Mouse (Mus musculus): Measurements from ENCODE around the gene Tbp.

Gene Tbp

DNA sequence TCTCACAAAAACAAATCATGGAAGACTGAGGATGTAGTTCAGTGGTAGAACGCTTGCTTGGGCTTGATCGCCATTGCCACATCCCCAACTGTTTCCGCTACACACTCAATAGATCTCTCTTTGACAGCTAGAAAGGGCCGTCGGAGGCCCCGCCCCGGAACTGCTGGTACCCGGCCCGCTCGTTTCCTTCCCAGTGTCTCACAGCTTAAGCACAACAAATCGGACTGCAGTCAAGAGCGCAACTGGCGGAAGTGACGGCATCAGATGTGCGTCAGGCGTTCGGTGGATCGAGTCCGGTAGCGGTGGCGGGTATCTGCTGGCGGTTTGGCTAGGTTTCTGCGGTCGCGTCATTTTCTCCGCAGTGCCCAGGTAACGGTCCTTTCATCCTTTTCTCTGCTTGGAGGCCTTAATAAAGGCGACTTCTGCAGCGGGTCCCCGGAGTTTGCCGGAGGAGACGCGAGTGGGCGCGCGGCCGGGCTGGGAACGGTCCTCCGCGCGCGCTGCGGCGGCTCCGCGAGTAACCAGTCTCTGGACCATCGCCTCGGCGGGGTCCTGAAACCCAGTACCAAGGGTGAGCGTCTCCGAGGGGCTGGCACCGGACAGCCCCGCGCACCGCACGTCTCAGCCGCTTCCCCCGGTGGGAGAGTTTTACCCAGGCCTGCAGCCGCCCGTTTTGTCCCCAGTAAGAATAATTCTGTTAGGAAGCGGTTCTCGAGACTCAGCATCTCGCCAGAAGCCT lies at the start of gene Tbp, which contains the start of gene Psmb1:
Gene Tbp, plus strand, starts transcription at position 233 of the 739 bp plus-strand sequence.
Gene Psmb1, minus strand, starts transcription at position 96 of the 739 bp plus-strand sequence.
- DNase-seq (ENCODE audit: low spot score in 2 of 2) = peak; percentile 99

DNA sequence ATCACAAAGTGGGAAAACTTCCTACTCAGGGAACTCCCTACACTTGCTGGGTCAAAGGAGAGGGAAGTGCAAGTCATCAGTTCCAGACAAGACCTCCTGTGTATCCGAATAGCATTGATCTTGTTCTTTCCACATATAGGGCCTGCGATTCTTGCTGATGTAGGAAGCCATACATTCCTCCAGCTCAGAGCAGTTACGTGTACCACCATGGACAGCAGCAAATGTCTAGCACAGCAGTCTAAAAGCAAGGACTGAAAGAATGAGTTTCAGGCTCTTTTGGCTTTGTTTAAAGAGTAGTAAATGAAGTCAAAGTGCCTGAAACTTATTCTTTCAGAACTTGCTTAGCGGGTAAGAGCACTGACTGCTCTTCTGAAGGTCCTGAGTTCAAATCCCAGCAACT lies 44.5 kb upstream of the Tbp start:
- no peak for DNase-seq (ENCODE audit: low spot score in 2 of 2)

DNA sequence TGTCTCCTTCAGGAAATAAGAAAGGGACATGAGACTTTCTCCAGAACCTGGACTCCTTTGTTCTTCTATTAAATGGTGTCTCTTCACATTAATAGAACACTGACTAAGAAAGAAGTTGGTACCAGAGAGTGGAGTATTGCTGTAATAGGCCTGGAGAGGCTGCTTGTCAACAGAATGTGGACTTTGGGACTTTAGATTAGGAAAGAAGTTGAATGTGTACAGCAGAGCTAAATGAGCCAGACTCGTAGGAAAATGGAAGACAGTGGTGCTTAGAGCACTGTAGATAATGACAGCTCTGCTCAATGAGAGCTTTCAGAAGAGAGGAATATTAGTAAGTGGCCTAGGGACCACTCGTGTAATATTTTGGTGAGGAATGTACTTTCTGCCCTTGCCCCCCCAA lies 43.1 kb upstream of the Tbp start:
- no peak for DNase-seq (ENCODE audit: low spot score in 2 of 2)

DNA sequence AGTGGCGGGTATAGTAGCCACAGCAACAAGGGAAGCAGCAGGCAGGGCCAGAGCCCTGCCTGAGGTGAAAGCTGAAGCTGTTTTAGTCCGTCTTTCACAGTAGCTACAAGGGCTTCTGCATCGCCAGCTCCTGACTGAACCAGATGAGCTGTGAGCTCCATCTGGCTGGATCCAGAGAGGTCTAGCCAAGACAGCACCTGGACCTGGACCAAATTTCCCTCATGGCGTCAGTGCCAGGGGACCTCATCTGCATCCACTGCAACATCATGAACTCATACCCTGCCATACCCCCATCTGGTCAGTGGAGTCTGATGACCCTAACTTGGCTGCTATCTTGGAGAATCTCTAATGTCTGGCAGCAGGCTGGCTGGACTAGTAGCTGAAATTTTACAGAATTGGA lies 39.9 kb upstream of the Tbp start:
- DNase-seq (ENCODE audit: low spot score in 2 of 2) = no peak

DNA sequence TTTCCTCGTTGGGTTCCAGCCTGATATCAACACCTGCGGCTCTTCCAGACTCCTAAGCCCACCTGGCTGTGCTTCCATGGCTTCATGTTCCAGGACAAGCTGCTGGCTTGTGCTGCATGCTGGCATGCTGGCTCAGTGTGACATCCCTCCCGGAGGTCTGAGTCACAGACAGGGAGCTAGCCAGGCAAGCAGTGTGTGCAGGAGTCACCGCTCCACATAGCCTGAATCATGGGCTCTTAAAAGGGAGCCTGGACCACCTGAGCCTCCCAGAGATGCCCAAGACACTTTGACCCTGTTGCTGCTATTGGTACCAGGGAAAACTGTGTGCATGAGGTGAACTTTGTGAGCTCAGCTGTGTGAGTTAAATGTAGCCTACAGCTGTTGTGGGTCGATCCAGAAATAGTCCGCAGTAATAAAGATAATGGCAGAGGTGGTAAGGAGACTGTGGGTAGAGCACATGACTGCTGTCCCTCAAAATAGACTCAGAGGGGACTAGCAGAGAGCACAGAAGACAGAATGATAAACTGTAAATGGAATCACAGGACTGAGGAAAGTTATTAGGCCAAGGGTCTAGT lies 37.7 kb upstream of the Tbp start:
- DNase-seq (ENCODE audit: low spot score in 2 of 2) = no peak

DNA sequence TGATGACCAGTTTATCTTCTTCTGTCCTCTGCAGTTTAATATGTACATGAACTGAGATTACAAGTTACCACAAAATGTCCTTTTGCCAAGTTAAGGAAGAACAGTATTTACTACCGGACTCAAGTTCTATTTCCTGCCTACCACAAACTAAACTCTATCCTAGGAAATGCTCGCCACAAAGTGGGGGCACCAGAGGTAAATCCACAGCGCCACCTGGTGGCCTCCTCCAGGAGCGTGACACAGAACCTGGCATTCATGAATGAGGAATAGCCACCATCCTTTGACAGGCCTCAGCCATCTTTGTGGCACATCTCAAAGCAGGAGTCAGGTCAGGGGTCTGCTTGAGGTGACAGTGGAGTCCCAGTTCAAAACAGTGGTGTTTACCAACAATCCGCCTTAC lies 32.0 kb upstream of the Tbp start:
- DNase-seq (ENCODE audit: low spot score in 2 of 2) = peak; percentile 45 to 73

DNA sequence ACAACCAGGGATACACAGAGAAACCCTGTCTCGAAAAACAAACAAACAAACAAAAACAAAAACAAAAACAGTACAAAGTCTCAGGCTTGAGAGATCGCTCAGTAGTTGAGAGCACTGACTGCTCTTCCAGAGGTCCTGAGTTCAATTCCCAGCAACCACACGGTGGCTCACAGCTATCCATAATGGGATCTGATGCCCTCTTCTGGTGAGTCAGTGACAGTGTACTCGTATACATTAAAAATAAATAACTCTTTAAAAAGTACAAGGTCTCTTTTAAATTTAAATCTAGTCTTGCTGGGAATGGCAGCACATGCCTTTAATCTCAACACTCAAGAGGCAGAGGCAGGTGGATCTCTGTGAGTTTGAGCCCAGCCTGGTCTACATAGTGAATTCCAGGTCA lies 27.0 kb upstream of the Tbp start:
- no peak for DNase-seq (ENCODE audit: low spot score in 2 of 2)

DNA sequence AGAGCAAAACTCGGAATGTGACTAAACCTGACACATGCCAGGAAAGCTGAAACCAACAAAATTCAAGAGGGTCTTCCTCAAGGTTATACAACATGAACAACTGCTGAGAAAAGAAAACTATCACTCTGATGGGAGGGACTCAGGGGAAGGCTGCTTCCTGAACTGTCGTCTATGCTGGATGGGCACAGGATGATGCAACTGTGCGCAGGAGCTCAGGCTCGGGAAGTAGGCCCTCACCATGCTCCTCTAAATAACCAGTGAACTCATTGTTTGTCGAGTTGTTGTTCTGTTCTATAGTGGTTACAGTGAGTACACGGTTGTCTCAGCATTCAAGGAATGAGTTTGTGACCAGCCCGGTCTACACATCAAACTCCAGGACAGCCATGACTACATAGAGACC lies 9.1 kb upstream of the Tbp start:
- no peak for DNase-seq (ENCODE audit: low spot score in 2 of 2)

DNA sequence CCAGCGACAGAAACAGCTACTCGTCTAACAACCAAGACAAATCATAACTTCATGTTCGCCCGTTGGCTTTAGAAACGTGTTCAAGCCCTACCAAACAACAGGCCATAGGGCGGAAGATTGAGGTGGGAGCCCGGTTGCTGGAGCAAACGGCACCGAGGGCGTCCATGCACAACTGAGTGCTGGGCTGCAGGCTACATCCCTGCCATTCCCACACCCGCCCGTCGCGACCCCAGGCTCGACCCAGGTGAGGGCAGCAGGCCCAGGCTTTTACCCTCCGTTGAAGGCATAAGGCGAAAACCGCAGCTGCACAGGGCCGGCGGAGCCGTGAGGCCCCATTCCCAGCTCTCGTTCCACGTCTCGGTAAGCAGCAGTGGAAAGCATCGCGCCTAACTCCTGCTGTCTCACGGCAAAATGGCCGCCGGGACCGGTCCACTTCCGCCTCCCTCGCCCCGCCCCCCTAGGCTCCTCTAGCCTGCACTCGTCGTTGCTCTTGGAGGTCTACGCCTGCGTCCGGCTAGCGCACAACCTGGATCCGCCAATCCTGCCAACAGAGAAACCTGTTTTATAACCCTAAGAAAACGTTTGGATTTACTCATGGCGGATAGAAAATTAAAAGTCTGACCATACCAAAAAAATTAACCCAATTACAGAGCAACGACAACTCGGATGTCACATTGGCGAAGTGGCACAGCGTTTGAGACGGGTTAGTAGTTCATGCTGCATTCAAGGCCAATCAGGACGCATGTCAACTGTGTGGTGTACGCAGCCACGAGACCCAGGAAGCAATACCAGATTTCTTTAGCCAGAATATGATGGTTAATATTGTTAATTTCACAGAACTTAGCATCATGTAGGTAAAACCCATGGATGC lies 1.6 kb upstream of the Tbp start:
- peak; percentile 97 for DNase-seq (ENCODE audit: low spot score in 2 of 2)

DNA sequence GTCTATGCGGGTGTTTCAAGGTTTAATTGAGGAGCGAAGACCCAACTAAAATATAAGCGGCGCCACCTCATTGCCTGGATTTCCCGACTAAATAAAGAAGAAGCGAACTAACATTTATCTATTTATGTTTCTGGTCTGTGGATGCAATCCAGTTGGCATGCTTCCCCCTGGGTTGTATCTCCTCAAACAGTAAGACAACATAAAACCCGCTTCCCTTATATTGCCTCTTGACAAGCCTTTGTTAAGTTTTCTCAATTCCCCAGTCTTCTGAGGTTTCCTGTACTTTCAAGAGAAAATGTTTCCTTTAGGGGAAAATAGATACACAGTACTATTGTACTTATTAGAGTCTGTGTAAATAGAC lies 955 bp upstream of the Tbp start:
- DNase-seq (ENCODE audit: low spot score in 2 of 2) = peak; percentile 36 to 44

DNA sequence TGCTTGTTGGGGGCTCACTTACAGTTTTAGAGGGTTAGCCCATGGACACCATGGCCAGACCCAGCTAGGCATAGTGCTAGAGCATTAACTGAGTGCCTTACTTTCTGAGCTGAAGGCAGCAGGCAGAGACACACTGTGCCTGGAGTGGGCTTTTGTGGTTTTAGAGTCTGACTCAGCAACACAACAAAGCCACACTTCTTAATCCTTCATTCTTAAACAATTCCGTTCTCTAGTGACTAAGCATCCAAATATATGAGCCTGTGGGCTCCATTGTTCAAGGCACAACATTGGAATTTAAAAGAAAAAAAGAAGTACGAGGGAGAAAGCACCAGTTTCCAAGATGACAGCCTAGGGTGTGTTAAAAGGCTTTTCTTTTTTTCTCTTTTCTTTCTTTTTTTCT lies 11.0 kb downstream of the Tbp start:
- DNase-seq (ENCODE audit: low spot score in 2 of 2) = no peak

DNA sequence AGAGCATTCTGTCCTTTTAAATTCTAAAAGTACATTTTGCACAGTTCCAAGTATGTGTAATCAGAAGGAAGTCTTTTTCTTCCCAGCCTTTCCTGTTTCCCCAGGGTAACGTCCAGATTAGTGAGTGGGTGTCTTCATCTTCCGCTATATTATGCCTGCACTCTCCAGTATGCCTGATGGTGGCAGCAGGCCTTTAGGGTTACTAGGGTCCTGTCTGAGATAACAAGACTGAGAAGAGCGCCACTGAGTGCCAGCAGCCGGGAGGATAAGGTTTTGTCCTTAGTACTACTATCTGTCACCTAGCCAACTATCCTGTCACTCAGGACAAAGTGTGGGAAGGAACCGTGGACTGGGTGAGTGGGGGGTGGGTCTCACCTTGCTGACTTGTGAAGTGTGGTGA lies 18.1 kb downstream of the Tbp start:
- no peak for DNase-seq (ENCODE audit: low spot score in 2 of 2)

DNA sequence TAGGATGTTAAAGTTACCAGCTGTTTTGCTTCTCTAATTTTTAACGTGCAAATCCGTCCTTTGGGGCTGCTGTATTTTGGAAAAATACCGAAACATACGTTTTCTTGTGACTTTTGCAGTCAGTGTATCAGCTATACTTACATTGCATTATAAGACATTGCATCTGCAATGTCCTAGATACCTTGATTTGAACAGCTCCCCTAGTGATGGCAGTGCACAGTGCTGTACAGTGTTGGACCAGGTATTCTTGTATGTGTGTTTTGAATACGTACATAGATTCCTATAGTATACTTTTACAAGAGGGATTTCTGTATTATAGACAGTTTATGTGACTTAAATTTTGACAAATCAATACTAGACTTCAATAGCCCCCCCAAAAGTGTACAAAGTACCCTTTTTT lies 18.5 kb downstream of the Tbp start:
- no peak for DNase-seq (ENCODE audit: low spot score in 2 of 2)

DNA sequence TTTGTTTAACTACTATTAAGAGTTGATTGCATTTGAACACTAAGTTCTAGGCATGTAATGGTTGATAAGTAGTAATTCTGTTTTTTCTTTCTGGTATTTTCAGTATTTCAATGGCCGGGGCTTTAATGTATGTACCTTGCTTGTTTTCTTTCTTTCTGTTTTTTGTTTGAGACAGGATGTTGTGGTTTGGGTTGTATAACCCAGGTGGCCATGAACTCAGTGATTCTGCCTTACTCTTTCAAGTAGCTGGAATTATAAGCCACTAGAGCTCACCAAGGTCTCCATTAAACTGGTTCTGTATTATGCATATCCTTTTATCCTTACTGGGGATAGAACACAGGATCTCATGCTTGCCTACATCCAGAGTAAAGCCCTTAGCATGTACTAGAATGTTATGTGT lies 19.1 kb downstream of the Tbp start:
- no peak for DNase-seq (ENCODE audit: low spot score in 2 of 2)

DNA sequence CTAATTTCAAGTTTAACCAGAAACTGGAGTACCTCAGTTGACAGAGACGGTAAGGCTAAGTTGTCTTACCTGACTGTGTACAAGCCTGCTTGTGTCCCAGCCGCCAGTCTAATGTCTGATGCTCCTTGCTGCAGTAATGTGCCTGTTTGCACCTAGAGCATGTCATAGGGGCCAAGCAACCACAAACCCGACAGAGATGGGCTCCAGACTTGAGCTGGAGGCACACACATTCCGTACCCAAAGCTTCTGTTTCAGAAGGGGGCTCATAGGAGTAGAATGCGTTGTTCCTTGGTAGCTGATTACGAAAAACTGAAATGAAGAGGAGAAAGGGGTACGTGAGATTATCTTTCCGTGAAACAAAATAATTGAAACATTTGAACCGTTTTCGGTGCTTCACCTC lies 26.6 kb downstream of the Tbp start:
- no peak for DNase-seq (ENCODE audit: low spot score in 2 of 2)

DNA sequence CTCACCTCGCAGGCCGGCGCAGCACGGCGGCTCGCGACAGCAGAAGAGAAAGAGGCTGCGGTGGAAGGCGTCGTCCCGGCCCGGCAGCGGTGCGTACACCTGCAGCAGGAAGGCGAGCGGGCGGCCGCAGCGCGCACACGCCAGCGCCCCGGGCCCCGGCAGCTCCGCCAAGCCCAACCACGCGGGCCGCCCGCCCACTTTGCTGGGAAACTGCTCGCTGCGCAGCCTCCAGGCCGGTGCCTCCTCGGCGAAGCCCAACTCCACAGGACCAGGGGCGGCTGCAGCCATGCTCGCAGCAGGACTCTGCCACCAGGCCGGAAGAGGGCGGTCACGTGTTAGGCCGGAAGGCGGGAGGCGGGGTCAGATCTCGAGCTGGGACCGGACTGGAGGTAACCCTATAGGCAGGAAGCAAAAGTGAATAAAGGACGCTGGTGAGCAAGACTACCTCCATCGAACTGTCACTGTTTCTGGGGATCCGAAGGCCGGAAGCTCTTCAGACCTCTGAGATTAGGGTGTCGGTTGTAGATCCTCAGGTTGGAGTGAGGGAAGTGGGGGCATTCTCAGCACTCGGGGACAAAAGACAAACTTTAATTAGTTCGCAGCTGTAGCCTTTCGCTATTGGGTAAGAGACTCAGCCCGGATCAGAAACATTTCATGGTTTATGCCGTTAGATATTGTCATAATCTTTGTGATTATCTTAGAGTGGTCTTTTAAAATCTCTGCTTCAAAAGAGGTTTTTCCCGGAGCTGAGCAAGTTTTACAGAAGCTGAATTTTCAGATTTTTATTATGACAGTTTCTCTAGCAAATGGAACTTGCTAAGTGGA lies 27.5 kb downstream of the Tbp start, which contains the start of gene Pdcd2:
Gene Pdcd2, minus strand, starts transcription at position 316 of the 825 bp plus-strand sequence.
- DNase-seq (ENCODE audit: low spot score in 2 of 2) = peak; percentile 94 to 95

DNA sequence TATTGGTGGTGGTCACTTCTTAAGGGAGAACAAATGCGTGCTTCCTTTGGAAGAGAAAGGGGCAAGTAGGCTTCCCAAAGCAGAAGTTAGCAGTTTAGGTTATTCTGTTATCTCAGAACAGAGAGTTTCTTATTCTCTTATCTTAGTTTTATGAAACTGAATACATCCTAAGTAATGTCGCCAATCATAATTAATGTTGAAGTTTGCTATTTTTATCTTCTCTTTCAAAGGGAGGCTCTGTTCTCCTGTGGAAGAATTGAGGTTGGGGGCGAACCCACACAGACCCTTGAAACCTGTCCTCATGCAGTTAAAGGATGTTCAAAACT lies 28.1 kb downstream of the Tbp start:
- no peak for DNase-seq (ENCODE audit: low spot score in 2 of 2)

DNA sequence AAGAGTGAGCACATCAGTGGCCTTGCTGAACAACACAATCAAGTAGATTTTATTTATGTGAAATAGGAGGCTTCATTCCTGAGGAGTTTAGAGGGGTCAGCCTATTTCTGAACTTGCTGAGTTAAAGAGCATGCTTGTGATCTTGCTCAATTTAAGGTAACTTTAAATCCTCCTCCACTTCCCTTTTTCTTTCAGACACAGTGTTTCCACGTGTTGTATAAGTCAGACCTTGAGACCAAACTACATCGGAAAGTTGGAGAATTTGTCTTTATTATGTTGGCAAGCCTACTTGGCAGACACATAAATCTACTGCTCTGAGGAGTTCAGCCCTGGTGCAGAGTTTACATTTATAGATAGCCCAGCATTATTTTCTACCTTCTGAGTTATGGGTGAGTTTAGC lies 29.2 kb downstream of the Tbp start:
- DNase-seq (ENCODE audit: low spot score in 2 of 2) = no peak

DNA sequence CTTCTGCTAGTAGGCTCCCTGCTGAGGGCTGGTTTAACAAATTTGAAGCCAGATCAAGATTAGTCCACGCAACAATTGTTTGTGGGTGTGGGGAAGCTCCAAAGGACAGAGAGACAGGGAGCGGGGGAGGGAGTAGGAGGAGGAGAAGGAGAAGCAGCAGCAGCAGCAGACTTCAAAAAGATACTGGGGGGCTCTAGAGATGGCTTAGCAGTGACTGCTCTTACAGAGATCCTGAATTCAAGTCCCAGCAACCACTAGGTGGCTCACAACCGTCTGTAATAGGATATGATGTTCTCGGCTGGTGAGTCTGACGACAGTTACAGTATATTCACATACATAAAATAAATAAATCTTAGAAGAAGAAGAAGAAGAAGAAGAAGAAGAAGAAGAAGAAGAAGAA lies 30.5 kb downstream of the Tbp start:
- peak; percentile 69 to 72 for DNase-seq (ENCODE audit: low spot score in 2 of 2)

DNA sequence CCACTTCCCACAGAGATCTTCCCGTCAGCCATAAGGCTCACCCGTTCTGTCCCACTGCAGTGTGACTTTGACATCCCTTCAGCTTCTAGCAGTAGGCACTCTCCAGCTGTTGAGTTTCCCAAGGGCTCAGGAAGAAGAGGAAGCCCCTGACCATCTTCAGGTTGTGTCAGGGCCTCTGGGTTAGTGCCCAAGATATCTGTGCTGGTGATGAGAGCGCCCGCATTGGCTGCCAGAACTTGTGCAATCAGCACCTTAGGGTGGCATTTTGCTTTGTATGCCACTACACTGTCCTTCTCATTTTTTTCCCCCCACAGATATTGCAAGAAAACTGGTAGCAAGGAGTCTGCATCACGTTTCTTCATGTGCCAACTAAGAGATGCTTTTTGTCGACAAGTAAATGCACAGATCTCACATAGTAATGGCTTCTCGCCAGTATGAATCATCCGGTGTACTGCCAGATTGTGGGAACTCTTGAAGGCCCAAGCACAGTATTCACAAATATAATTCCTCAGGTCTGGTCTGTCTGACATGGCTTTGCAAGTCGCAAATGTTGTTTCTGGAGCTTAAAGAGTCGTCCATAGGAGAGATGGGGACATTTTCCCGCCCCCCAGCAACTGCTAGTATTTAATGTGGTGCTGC lies 35.6 kb downstream of the Tbp start:
- peak in 1 of 2 experiments; percentile 49 for DNase-seq (ENCODE audit: low spot score in 2 of 2)

DNA sequence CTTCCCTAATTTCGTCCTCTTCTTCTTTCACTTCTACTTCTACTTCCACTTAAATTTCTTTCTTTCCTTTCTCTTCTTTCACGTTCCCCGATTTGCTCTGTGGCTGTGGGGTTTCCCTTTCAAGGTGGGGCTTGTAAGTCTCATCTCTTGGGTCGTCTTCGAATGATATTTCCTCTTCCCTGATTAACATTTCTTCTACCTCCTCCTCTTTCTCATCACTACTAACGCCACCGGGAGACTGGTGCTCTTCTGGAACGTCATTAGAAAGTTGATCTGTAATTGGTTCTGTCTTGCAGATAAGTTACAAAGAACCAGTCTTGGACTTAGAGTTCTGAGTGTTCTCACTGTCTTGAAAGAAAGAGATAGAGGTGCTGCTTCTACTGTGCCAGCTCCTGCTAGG lies 36.3 kb downstream of the Tbp start:
- DNase-seq (ENCODE audit: low spot score in 2 of 2) = no peak
